Mouse (Mus musculus) lung, postnatal 0 days (tissue): ENCODE measurements at regions not wholly inside any gene's neighbourhood (a gene's known extent, or its start where the extent isn't known, plus 50 kb on each side); places are given as distances from the start of the nearest gene placed in this dataset.

Experiments used
- ATAC-seq: fragments of 200-750 bp; cut with Nextera tagmentation; 2 replicates; pipeline ENCODE4 v1.8.0; 2017; ENCODE audit warnings: moderate library complexity
- DNase-seq: peaks from one replicate; pipeline ENCODE4 v3.0.0-alpha.2; 2016; ENCODE audit warnings: low spot score
- H3K27ac ChIP-seq: fragments of 300-500 bp; sonication (generic); 2 replicates; pipeline ENCODE4 v1.5.1; 2014; ENCODE audit warnings: antibody characterized with exemption, mild to moderate bottlenecking, low read length, mixed read lengths
- H3K27me3 ChIP-seq: fragments of 300-500 bp; sonication (generic); replicated peaks from 2 replicates; pipeline ENCODE4 v1.6.1; 2014; ENCODE audit warnings: low read length, mixed read lengths; ENCODE audit not compliant: insufficient read depth
- H3K36me3 ChIP-seq: fragments of 300-500 bp; sonication (generic); 2 replicates; pipeline ENCODE4 v1.6.1; 2014; ENCODE audit warnings: low read length, mixed read lengths; ENCODE audit not compliant: insufficient read depth
- H3K4me1 ChIP-seq: fragments of 300-500 bp; sonication (generic); 2 replicates; pipeline ENCODE4 v1.6.1; 2014; ENCODE audit warnings: antibody characterized with exemption, low read depth, low read length, mixed read lengths; ENCODE audit not compliant: insufficient read depth
- H3K4me2 ChIP-seq: fragments of 300-500 bp; sonication (generic); replicated peaks from 2 replicates; pipeline ENCODE4 v1.6.1; 2014; ENCODE audit warnings: low read depth, mild to moderate bottlenecking, low read length, moderate library complexity, mixed read lengths
- H3K4me3 ChIP-seq: fragments of 300-500 bp; sonication (generic); 2 replicates; pipeline ENCODE4 v1.5.1; 2014; ENCODE audit warnings: low read depth, low read length
- H3K9ac ChIP-seq: fragments of 300-500 bp; sonication (generic); replicated peaks from 2 replicates; pipeline ENCODE4 v1.6.1; 2014; ENCODE audit warnings: low read depth, mild to moderate bottlenecking
- H3K9me3 ChIP-seq: fragments of 300-500 bp; sonication (generic); 2 replicates; pipeline ENCODE4 v1.6.1; 2016; ENCODE audit warnings: low read length, mixed read lengths
- CTCF ChIP-seq: IDR thresholded peaks from 2 replicates; pipeline ENCODE4 v1.5.1; 2016; ENCODE audit warnings: antibody characterized with exemption, mild to moderate bottlenecking
- EP300 ChIP-seq: IDR thresholded peaks from 2 replicates; pipeline ENCODE4 v1.6.1; 2016; ENCODE audit warnings: antibody characterized with exemption, mild to moderate bottlenecking, control low read depth
- WGBS: fragments of 180-500 bp; shearing (Covaris S2); extraction: QIAGEN DNeasy Blood & Tissue Kit; methylation state at CpG from one replicate; pipeline ENCODE4 v1.1.7; 2014; 5-methylcytosine and 5-hydroxymethylcytosine counted together

GRCm38 (mm10) chr8:11119030-11119634, 110.9 kb upstream of the Irs2 start:
- Histone ChIP-seq H3K4me2 (no peak overlapping the region), H3K27ac (no peak overlapping the region), H3K27me3 (no peaks in the 10 kb centered on the region), H3K36me3 (no peaks in the 10 kb centered on the region), H3K4me1 (no peaks in the 10 kb centered on the region; the same call in 1 of the 2 replicates), H3K4me3 (no peak overlapping the region), H3K9ac (no peak overlapping the region), H3K9me3 (no peaks in the 10 kb centered on the region)
- ATAC-seq = no peak
- no peak for DNase-seq
- WGBS = 59% methylated on average over 5 of the region's 5 CpGs
- TF ChIP-seq EP300 (no peak), CTCF (no peak)

DNA sequence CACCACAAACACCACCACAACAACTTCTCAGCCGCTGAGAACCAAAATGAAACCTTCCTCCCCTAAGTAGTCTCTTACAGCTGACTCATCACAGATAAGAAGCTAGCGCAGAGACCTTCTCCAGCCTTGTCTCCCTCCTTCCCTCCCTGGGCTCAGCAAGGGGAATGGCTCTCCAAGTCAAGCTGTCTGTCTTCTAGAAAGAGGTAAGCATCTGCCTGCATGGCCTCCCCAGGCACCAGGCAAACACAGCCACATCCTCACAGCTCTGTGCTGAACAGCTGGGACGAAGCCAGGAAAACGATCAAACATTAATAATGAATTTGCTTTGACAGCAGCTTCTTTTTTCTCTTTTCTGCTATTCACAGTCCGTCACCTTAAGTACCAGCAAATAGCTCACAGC, 108.3 kb upstream of the Irs2 start:
- Histone ChIP-seq H3K4me1 (no peaks in the 10 kb centered on the region; the same call in 1 of the 2 replicates), H3K9ac (no peak overlapping the region), H3K4me2 (no peak overlapping the region), H3K36me3 (no peaks in the 10 kb centered on the region), H3K9me3 (no peaks in the 10 kb centered on the region), H3K4me3 (no peak overlapping the region), H3K27ac (no peak overlapping the region), H3K27me3 (no peaks in the 10 kb centered on the region)
- ATAC-seq (no peak), DNase-seq (no peak)
- WGBS = 62% methylated on average over 5 of the region's 5 CpGs
- no peak for TF ChIP-seq EP300
- TF ChIP-seq CTCF = no peak

DNA sequence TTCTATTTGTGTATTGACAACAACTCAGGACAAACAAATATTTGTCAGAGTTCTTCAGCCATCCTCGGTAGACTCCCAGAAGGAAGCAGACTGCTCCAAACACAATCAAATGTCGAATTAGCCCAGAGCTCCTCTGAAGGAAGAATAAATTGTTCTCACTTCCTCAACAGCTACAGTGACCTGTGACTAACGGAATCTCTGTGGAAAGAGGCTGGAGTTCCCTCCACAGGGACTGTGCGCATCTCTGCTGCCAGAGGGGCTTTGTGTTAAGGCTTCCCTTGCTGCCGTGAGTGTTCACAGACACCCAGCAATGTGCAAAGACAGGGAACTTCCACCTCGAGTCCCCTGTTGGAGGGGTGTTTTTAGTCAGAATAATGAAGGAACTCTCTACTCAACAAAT, 107.0 kb upstream of the Irs2 start:
- no peaks in the 10 kb centered on the region for H3K27me3 ChIP-seq
- H3K27ac ChIP-seq = no peak overlapping the region
- H3K4me2 ChIP-seq = no peak overlapping the region
- WGBS = 20% methylated on average over 6 of the region's 6 CpGs
- H3K9ac ChIP-seq = no peak overlapping the region
- TF ChIP-seq EP300 = no peak
- no peak for TF ChIP-seq CTCF
- no peaks in the 10 kb centered on the region for H3K36me3 ChIP-seq
- no peak overlapping the region for H3K4me3 ChIP-seq
- no peaks in the 10 kb centered on the region for H3K9me3 ChIP-seq
- no peaks in the 10 kb centered on the region; the same call in 1 of the 2 replicates for H3K4me1 ChIP-seq
- DNase-seq (no peak), ATAC-seq (no peak)

DNA sequence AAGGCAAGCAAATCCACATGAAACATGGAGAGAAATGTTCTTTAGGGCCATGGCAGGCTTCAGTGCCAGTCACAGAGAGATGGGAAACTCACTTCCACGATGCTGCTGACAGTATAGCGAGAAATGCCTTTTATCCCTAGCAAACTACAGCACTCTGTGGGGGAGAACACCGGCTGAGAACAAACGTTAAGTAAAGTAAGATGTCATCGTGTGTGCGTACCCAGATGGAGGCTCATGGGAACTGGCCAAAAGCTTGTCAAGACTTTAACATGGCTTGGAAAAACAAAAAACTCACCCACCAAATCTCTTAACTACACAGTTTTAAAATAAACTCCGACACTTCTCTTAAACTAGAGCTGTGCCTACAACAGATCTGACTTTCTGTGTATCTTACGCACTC, 106.3 kb upstream of the Irs2 start:
- Histone ChIP-seq H3K27ac (no peak overlapping the region), H3K4me2 (no peak overlapping the region), H3K4me1 (no peaks in the 10 kb centered on the region; the same call in 1 of the 2 replicates), H3K9ac (no peak overlapping the region), H3K9me3 (no peaks in the 10 kb centered on the region), H3K4me3 (no peak overlapping the region), H3K36me3 (no peaks in the 10 kb centered on the region), H3K27me3 (no peaks in the 10 kb centered on the region)
- 45% methylated on average over 8 of the region's 8 CpGs for WGBS
- no peak for TF ChIP-seq EP300
- TF ChIP-seq CTCF = no peak
- ATAC-seq (no peak; the same call in 1 of the 2 replicates), DNase-seq (no peak)

- 52% methylated on average over 7 of the region's 7 CpGs for WGBS
- no peak for TF ChIP-seq EP300
- no peak for TF ChIP-seq CTCF
- Histone ChIP-seq H3K4me1 (no peaks in the 10 kb centered on the region; the same call in 1 of the 2 replicates), H3K36me3 (no peaks in the 10 kb centered on the region), H3K27me3 (no peaks in the 10 kb centered on the region), H3K27ac (no peak overlapping the region), H3K9ac (no peak overlapping the region), H3K4me3 (no peak overlapping the region), H3K9me3 (no peaks in the 10 kb centered on the region), H3K4me2 (no peak overlapping the region)
- DNase-seq (peak; percentile 64), ATAC-seq (peak; percentile 37; the same call in 1 of the 2 replicates)
Measured at GRCm38 (mm10) chr8:11112908-11113532, 104.8 kb upstream of the Irs2 start.

- H3K27me3 ChIP-seq = no peaks in the 10 kb centered on the region
- H3K9me3 ChIP-seq = no peaks in the 10 kb centered on the region
- H3K27ac ChIP-seq = no peak overlapping the region
- ATAC-seq (no peak), DNase-seq (no peak)
- no peaks in the 10 kb centered on the region for H3K36me3 ChIP-seq
- no peaks in the 10 kb centered on the region; the same call in 1 of the 2 replicates for H3K4me1 ChIP-seq
- no peak for TF ChIP-seq EP300
- no peak for TF ChIP-seq CTCF
- no peak overlapping the region for H3K9ac ChIP-seq
- WGBS = 70% methylated on average over 2 of the region's 2 CpGs
- no peak overlapping the region for H3K4me3 ChIP-seq
- H3K4me2 ChIP-seq = no peak overlapping the region
Measured at GRCm38 (mm10) chr8:11111987-11112386, 103.7 kb upstream of the Irs2 start.
